ENCODE assay signal across 25 mouse cellular contexts in the genomic region with DNA sequence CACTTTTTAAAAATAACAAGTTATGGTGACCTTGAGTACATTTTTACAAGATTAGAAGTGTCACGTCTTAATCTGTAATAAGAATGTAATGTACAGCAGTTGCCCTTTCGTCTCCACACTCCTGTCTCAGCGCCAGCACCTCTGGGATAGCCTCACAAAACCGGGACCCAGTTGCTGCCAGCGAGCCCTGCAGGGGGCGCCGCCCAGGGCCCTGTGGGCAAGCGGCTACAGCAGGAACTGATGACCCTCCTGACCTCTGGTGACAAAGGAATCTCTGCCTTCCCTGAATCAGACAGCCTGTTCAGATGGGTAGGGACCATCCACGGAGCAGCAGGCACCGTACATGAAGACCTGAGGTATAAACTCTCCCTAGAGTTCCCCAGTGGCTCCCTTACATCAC. TPM values are rescaled to one million over a fixed set of nuclear protein-coding genes. Genes with fewer than 3 reads are reported as not detected.
DNase-seq lines count a peak whose midpoint lies in the region; ATAC-seq and TF ChIP-seq lines count a peak whose summit lies in the region.
"Had no signal": no experiment of that assay in that cellular context is flagged by ENCODE, and none has a peak within 500 bp of the region (broad histone marks: within the 10 kb centered on the region; RNA-seq: fewer than 3 reads in every experiment).

No protein-coding gene starts in this region.

- H3K4me2 ChIP-seq in liver, embryonic 14.5 days (ENCODE audit: low read depth): no peak overlapping the region
- H3K4me2 ChIP-seq in liver, embryonic 11.5 days: no peak overlapping the region
- H3K4me2 ChIP-seq in stomach, postnatal 0 days (replicated peaks; ENCODE audit: low read depth): no peak overlapping the region
- no peak overlapping the region for H3K4me2 ChIP-seq in intestine, postnatal 0 days (replicated peaks; ENCODE audit: low read depth)
- H3K4me2 ChIP-seq: embryonic facial prominence, embryonic 15.5 days; heart, embryonic 11.5 days; limb, embryonic 15.5 days; lung, embryonic 15.5 days; neural tube, embryonic 15.5 days had no signal

- H3K27me3 ChIP-seq in liver, embryonic 14.5 days (ENCODE audit: control insufficient read depth, insufficient read depth, low read length): no peaks in the 10 kb centered on the region
- no peaks in the 10 kb centered on the region for H3K27me3 ChIP-seq in liver, embryonic 11.5 days (replicated peaks; ENCODE audit: control insufficient read depth, insufficient read depth, low read length)
- H3K27me3 ChIP-seq in stomach, postnatal 0 days (ENCODE audit: control insufficient read depth, insufficient read depth, low read length): no peaks in the 10 kb centered on the region
- H3K27me3 ChIP-seq in intestine, postnatal 0 days (replicated peaks; ENCODE audit: control insufficient read depth, insufficient read depth, low read length): no peaks in the 10 kb centered on the region
- H3K27me3 ChIP-seq: embryonic facial prominence, embryonic 15.5 days; limb, embryonic 15.5 days; lung, embryonic 15.5 days; neural tube, embryonic 15.5 days had no signal

- intact Hi-C loops in heart, postnatal 25 days (cut with DNase I): no loop called here

- no peaks in the 10 kb centered on the region; the same call in 1 of the 2 replicates for H3K36me3 ChIP-seq in liver, embryonic 14.5 days (replicated peaks; ENCODE audit: control insufficient read depth, insufficient read depth, low read depth)
- peaks cover 4% of the 10 kb centered on the region for H3K36me3 ChIP-seq in liver, embryonic 11.5 days (ENCODE audit: control insufficient read depth, insufficient read depth, low read length)
- H3K36me3 ChIP-seq in stomach, postnatal 0 days (ENCODE audit: control insufficient read depth, insufficient read depth, low read length): 0 out of 2 replicates have a peak, but pooled peaks cover 2% of the 10 kb centered on the region
- H3K36me3 ChIP-seq in intestine, postnatal 0 days (ENCODE audit: control insufficient read depth, insufficient read depth): peaks cover 48% of the 10 kb centered on the region
- H3K36me3 ChIP-seq: lung, embryonic 15.5 days had no signal

- no peak for ATAC-seq in liver, embryonic 14.5 days (ENCODE audit: insufficient read depth)
- no peak for ATAC-seq in liver, embryonic 11.5 days (replicated peaks; ENCODE audit: low FRiP score)
- no peak for ATAC-seq in stomach, postnatal 0 days (ENCODE audit: low FRiP score, low TSS enrichment)
- ATAC-seq in intestine, postnatal 0 days: no peak
- ATAC-seq: hindbrain, embryonic 16.5 days; midbrain, embryonic 16.5 days had no signal

- H3K9me3 ChIP-seq in liver, embryonic 14.5 days (ENCODE audit: control insufficient read depth, low read length): no peaks in the 10 kb centered on the region
- no peaks in the 10 kb centered on the region for H3K9me3 ChIP-seq in liver, embryonic 11.5 days (ENCODE audit: control insufficient read depth, low read length)
- H3K9me3 ChIP-seq in stomach, postnatal 0 days (ENCODE audit: control insufficient read depth, low read length): no peaks in the 10 kb centered on the region
- H3K9me3 ChIP-seq in intestine, postnatal 0 days (ENCODE audit: control insufficient read depth): no peaks in the 10 kb centered on the region
- H3K9me3 ChIP-seq: embryonic facial prominence, embryonic 15.5 days; forebrain, embryonic 10.5 days; limb, embryonic 15.5 days; lung, embryonic 15.5 days; neural tube, embryonic 15.5 days had no signal

- 70% methylated on average over 10 of the region's 10 CpGs for WGBS in liver, embryonic 14.5 days (ENCODE audit: insufficient replicate concordance)
- WGBS in liver, embryonic 11.5 days: 70% methylated on average over 10 of the region's 10 CpGs
- WGBS in stomach, postnatal 0 days: 66% methylated on average over 10 of the region's 10 CpGs
- WGBS in intestine, postnatal 0 days: 75% methylated on average over 10 of the region's 10 CpGs

- H3K4me1 ChIP-seq in liver, embryonic 14.5 days (replicated peaks; ENCODE audit: control insufficient read depth in 2 of 2, insufficient read depth in 2 of 2, low read length in 1 of 2): no peaks in the 10 kb centered on the region
- H3K4me1 ChIP-seq in liver, embryonic 11.5 days (replicated peaks; ENCODE audit: control insufficient read depth, insufficient read depth, low read length): no peaks in the 10 kb centered on the region
- H3K4me1 ChIP-seq in stomach, postnatal 0 days (replicated peaks; ENCODE audit: control insufficient read depth, insufficient read depth): no peaks in the 10 kb centered on the region
- H3K4me1 ChIP-seq in intestine, postnatal 0 days (replicated peaks; ENCODE audit: control insufficient read depth, insufficient read depth, low read length): no peaks in the 10 kb centered on the region
- H3K4me1 ChIP-seq: embryonic facial prominence, embryonic 15.5 days; limb, embryonic 15.5 days; lung, embryonic 15.5 days; neural tube, embryonic 15.5 days had no signal

- H3K4me3 ChIP-seq in liver, embryonic 14.5 days (ENCODE audit: insufficient read depth in 1 of 2, low read depth in 2 of 2, low read length in 2 of 2): no peak overlapping the region
- no peak overlapping the region for H3K4me3 ChIP-seq in liver, embryonic 11.5 days (ENCODE audit: low read depth, low read length)
- no peak overlapping the region for H3K4me3 ChIP-seq in stomach, postnatal 0 days (ENCODE audit: low read depth, low read length)
- H3K4me3 ChIP-seq in intestine, postnatal 0 days (ENCODE audit: low read depth, low read length): no peak overlapping the region
- H3K4me3 ChIP-seq: embryonic facial prominence, embryonic 15.5 days; forebrain, embryonic 10.5 days; limb, embryonic 15.5 days; lung, embryonic 15.5 days; neural tube, embryonic 15.5 days had no signal

- no peak overlapping the region for H3K9ac ChIP-seq in liver, embryonic 14.5 days (replicated peaks)
- H3K9ac ChIP-seq in liver, embryonic 11.5 days (ENCODE audit: low read depth, low read length): no peak overlapping the region
- H3K9ac ChIP-seq in stomach, postnatal 0 days (ENCODE audit: low read length): no peak overlapping the region
- no peak overlapping the region for H3K9ac ChIP-seq in intestine, postnatal 0 days (ENCODE audit: low read depth, low read length)
- H3K9ac ChIP-seq: embryonic facial prominence, embryonic 15.5 days; limb, embryonic 15.5 days; lung, embryonic 15.5 days; neural tube, embryonic 15.5 days had no signal

- no peak for TF ChIP-seq EP300 in liver, embryonic 14.5 days (IDR thresholded peaks at IDR 0.05; ENCODE audit: low read depth)
- TF ChIP-seq EP300 in stomach, postnatal 0 days (optimal IDR thresholded peaks at IDR 0.05): no peak

- DNase-seq in heart, adult 11 months: peak; percentile 80
- DNase-seq in heart, postnatal 25 days (ENCODE audit: low spot score): no peak
- DNase-seq in liver, embryonic 14.5 days (ENCODE audit: low read depth in 3 of 3, low spot score in 3 of 3): no peak
- DNase-seq in liver, embryonic 11.5 days (ENCODE audit: low spot score): no peak
- DNase-seq in ES-CJ7 (ENCODE audit: low read depth, low spot score): peak; percentile 37
- DNase-seq in stomach, postnatal 0 days (ENCODE audit: low spot score): no peak
- DNase-seq: adrenal gland, adult 2 months; cerebellum, adult 9-10 months; gastrocnemius, postnatal 14 days; heart, postnatal 14 days; kidney, adult 11 months; kidney, postnatal 10 days; lung, postnatal 4 days; right cerebral cortex, postnatal 14 days; spleen, adult 18-20 months; thymus, adult 18-20 months had no signal

- H3K27ac ChIP-seq in liver, embryonic 14.5 days: no peak overlapping the region
- H3K27ac ChIP-seq in liver, embryonic 11.5 days (ENCODE audit: low read depth, low read length): no peak overlapping the region
- no peak overlapping the region for H3K27ac ChIP-seq in stomach, postnatal 0 days (replicated peaks)
- H3K27ac ChIP-seq in intestine, postnatal 0 days (ENCODE audit: low read depth, low read length): no peak overlapping the region
- H3K27ac ChIP-seq: embryonic facial prominence, embryonic 15.5 days; forebrain, embryonic 10.5 days; limb, embryonic 15.5 days; lung, embryonic 15.5 days; neural tube, embryonic 15.5 days had no signal

- peak; percentile 34 for TF ChIP-seq CTCF in liver, embryonic 14.5 days (IDR thresholded peaks at IDR 0.05; ENCODE audit: low read depth)
- peak; percentile 18; the same call in 1 of the 2 replicates for TF ChIP-seq CTCF in stomach, postnatal 0 days (IDR thresholded peaks at IDR 0.05; ENCODE audit: low read depth)
- no peak for TF ChIP-seq CTCF in intestine, postnatal 0 days (IDR thresholded peaks at IDR 0.05; ENCODE audit: low read depth)

RNA-seq across cellular contexts. Expression of a gene that starts 15.1 kb away (rescaled TPM):
- total RNA-seq in heart, postnatal 25 days (2021): 10 to 100 TPM; 23.8 to 25.2 TPM
- polyA plus RNA-seq in liver, embryonic 14.5 days (2012; rRNA removed): 2.5 and 3.1 TPM in 2 replicates
- 3.1 and 3.2 TPM in 2 replicates for polyA plus RNA-seq in liver, embryonic 14.5 days (2014; fragmentation: Nextera tagmentation; extraction: Ambion mirVana)
- polyA plus RNA-seq in liver, embryonic 11.5 days (2014; fragmentation: Nextera tagmentation; extraction: Ambion mirVana): 6.8 and 7.2 TPM in 2 replicates
- 3.2 and 3.3 TPM in 2 replicates for polyA plus RNA-seq in stomach, postnatal 0 days (2015; fragmentation: Nextera tagmentation; extraction: Ambion mirVana)
- polyA plus RNA-seq in intestine, postnatal 0 days (2015; fragmentation: Nextera tagmentation; extraction: Ambion mirVana): 3.8 and 4.3 TPM in 2 replicates

Comparison
In these comparisons a context has a peak if more than half of its experiments do, and no peak if none do; other contexts are left out.
1. DNase-seq: peak in heart, adult 11 months (single experiment) and ES-CJ7 (single experiment); none in heart, postnatal 25 days (single experiment), liver, embryonic 14.5 days (0 of 3), liver, embryonic 11.5 days (single experiment) and stomach, postnatal 0 days (single experiment).